Mouse (Mus musculus) granulocyte monocyte progenitor cell, adult 5-6 weeks (primary cell): ENCODE results near the gene Mapkapk5. TPM values are rescaled to one million over a fixed set of nuclear protein-coding genes. Genes with fewer than 3 reads are reported as not detected.

ENCODE experiments used
- ATAC-seq: replicated peaks from 2 replicates; pipeline ENCODE4 v1.8.0; 2016; ENCODE audit warnings: mild to moderate bottlenecking, moderate TSS enrichment, inconsistent platforms; ENCODE audit not compliant: poor library complexity, severe bottlenecking
- total RNA-seq, 2 experiments: library from RNA; stranded (forward) in 1 of 2; stranded (reverse) in 1 of 2; fragments of 200-712, 200-1000 nt in 1 of 2; fragments of >200 nt in 1 of 2; fragmentation: Nextera tagmentation in 1 of 2; gene quantifications; 2 replicates each; pipeline ENCODE4 v1.2.3; 2014 to 2017

Gene Mapkapk5
- total RNA-seq, 2 experiments from 2014 or later, result 97.7 to 128 TPM

GRCm38 (mm10) chr5:121566035-121566681 is 20.5 kb upstream of the Mapkapk5 start:
- ATAC-seq, result no peak

- peak; percentile 91 for ATAC-seq
Observed at GRCm38 (mm10) chr5:121564468-121564895, 18.8 kb upstream of the Mapkapk5 start.

DNA sequence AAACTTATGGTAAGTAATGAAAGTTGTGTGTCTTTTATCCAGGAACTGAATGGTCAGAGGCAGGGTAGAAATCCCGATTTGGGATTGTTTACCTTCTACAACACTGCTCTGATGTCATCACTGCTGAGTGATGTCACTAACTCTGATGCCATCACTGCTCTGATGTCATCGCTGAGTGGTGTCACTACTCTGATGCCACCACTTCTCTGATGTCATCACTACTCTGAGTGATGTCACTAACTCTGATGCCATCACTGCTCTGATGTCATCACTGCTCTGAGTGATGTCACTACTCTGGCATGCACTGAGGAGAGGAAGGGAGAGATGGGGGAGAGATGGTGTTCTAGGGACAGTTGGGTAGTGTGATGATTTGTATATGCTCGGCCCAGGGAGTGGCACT is 16.7 kb upstream of the Mapkapk5 start:
- no peak for ATAC-seq

GRCm38 (mm10) chr5:121549196-121549595 is 3.5 kb upstream of the Mapkapk5 start:
- no peak for ATAC-seq

DNA sequence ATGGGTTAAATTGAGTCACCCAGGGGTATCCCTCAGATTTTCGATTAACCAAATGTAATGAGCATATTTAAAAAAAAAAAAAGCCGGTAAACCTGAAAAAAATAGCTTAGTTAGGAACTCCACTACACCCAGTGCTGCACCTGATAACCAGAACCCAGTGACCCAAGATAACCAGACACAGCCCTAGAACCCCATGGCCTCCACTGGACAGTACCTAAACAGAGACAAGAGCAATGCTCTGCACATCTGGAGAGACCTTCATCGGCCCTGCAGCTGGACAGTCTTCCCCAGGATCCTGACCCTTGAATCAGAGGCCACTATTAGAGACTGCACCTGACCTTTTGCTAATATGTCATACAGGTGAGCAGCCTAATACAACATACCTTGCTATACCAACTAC is 1.4 kb upstream of the Mapkapk5 start:
- ATAC-seq, result no peak

DNA sequence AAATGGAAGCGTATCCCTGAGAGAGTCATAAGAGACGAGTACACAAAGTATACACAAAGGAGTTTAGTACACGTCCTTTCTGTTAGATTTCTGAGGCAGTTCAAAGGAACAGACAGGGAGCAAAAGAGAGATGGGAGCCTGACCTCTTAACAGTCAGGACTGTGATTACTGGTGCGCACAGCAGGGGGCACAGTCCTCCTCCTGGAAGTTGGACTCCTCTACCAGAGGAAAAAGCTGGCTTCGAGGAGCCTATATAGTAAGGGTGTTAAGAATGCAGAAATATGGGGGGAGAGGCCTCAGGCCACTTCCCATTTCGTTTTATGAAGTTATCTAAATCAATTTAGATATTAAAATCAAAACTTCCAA is 808 bp upstream of the Mapkapk5 start:
- ATAC-seq, result peak; percentile 74

GRCm38 (mm10) chr5:121544910-121545792 is 554 bp downstream of the Mapkapk5 start, which contains the start of the genes Adam1a and Gm42878:
Gene Adam1a (minus strand): TSS chr5:121545482.
Gene Gm42878 (minus strand): TSS chr5:121545482.
- peak; percentile 20 for ATAC-seq

GRCm38 (mm10) chr5:121543370-121543769 is 2.3 kb downstream of the Mapkapk5 start:
- no peak for ATAC-seq

DNA sequence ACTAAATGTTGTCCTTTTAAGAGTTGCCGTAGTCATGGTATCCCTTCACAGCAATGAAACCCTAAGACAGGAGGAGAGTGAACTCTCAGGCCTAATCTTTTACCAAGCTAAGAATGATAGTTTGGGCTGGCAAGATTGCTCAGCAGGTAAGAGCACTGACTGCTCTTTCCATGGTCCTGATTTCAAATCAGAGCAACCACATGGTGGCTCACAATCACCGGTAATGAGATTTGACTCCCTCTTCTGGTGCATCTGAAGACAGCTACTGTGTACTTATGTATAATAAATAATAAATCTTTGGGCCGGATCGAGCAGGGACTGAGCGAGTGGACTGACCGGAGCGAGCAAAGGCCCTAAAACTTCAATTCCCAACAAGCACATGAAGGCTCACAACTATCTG is 4.5 kb downstream of the Mapkapk5 start:
- ATAC-seq, result no peak

GRCm38 (mm10) chr5:121540066-121540465 is 5.6 kb downstream of the Mapkapk5 start:
- ATAC-seq, result no peak

DNA sequence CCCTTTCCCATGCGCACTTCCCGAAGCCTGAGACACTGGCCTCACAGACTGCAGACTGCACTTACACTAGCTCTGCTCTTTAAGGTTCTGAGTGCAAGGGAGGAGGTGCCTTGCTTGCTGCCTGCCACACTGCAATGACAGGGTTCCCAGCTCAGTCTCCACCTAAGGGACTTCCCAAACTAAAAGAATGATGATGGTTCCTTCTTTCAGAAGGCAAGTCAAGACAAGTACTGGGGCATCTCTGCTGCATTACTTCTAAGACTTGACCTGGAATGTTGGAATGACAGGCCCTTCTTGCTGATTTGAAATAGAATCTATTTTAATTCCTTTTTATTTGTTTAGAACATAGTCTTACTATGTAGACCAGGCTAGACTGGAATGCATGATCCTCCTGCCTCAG is 8.1 kb downstream of the Mapkapk5 start:
- ATAC-seq, result no peak

- no peak for ATAC-seq
Observed at GRCm38 (mm10) chr5:121536921-121537555, 8.7 kb downstream of the Mapkapk5 start.

GRCm38 (mm10) chr5:121535116-121535515 is 10.6 kb downstream of the Mapkapk5 start:
- ATAC-seq, result no peak

GRCm38 (mm10) chr5:121534521-121534920 is 11.2 kb downstream of the Mapkapk5 start:
- ATAC-seq, result peak; percentile 53; the same call in 1 of the 2 replicates

GRCm38 (mm10) chr5:121526961-121527360 is 18.7 kb downstream of the Mapkapk5 start:
- no peak for ATAC-seq

DNA sequence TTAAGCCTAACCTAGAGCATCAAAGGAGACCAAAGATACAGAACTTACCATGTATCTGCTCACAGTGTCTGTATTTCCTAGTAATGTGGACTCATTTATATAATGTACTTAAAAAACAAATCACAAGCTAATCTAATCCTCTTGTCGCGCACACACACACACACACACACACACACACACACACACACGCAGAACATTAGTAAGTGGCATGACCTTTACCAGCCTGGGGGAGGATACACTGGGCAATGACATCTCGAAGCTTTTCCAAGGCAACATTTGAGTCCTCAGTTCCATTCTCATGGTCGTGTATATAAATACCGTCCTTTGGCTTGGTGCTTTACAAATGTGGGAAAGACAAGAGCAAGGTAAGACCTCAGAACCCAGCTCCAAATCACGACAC is 19.2 kb downstream of the Mapkapk5 start:
- ATAC-seq, result no peak

DNA sequence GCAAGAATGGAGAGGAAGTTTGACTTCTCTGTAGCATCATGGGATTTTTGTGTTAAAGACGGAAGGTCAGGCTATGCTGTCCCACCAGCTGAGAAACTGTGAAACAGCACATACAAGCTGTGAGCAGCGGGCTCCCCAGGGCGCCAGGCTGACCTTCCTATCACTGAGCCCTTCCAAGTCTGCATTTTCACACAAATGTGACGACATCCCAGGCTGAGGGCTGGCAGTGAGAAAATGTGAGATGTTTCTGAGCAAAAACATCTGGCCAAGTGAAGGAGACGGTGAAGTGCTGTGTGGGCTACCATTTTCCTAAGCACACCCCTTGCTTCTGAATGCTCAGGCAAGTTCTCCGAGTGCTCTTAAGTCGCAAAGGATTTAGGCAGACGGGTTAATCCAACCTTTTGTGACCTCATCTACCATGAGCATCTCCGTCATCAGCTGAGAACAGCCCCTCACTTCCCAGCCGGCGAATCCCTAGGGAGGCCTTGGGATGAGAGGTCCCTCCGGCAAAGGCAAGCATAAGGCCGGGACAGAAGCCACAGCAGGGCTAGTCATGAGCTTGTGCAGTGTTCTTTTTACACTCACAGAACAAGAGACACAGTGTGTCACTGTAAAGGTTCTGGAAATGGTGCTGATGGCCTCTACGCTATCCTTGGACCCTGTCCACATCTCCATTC is 19.8 kb downstream of the Mapkapk5 start:
- ATAC-seq, result no peak

DNA sequence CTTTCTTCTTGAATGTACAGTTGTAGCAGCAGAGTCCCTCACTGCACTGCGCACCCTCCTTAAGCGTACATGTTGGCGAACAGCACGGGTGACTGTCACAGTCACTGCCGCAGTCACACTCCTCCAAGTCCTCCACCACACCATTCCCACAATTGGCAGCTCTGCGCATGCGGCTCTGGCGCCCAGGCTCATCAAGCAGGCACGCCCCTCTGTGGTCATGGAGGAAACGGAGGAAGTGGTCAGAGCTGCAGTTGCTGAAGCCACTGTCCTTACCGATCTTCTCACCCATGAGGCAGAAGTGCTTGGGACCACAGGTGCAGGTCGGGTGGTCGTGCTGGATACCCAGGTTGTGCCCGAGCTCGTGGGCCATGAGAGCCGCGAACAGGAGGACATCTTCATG is 25.9 kb downstream of the Mapkapk5 start:
- peak; percentile 93 for ATAC-seq

DNA sequence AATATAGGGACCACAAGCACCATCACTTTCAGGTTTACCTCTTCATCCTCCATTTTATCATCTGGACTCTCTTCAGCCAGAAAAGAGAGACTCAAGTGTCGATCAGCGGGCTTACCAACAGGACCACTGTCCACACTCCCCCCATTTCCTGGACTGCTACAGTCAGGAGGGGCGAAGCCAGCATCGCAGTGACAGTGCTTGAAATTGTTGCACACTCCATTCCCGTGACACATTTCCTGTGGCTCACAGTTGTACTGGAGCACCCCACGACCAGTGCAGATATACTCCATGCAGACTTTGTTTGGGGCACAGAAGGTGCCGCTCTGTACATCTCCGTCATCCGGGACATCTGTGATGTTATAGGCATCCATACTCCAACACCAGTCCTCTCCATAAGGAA is 26.7 kb downstream of the Mapkapk5 start:
- ATAC-seq, result peak; percentile 64

GRCm38 (mm10) chr5:121510009-121510408 is 35.7 kb downstream of the Mapkapk5 start:
- no peak for ATAC-seq
